Mouse (Mus musculus): ENCODE measurements around the gene Dock3. TPM values are rescaled to one million over a fixed set of nuclear protein-coding genes. Genes with fewer than 3 reads are reported as not detected.
"Not testable (repeated sequence)": the region's sequence is repeated elsewhere in the genome, so short reads cannot be mapped to it uniquely, and the experiment has no call there.

Dock3 gene
- total RNA-seq, 2 experiments from 2014 or later = 0.63 to 1.6 TPM

DNA sequence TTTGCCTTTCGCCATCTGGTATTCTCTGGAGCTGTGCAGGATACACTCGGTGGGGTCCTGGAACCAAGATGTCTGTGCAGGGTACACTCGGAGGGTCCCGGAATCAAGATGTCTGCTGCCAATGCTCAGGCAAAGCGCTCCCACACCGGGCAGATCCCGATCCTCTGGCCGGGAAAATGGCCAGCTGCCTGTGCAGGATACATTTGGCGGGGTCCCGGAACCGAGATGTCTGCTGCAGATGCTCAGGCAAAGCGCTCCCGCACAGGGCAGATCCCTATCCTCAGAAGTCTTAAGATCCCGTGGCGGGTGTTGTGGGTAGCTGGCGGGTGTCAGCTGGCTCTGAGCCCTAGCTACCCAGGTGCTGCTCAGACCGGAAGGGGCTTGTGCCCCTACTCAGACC, 142.3 kb downstream of the Dock3 start:
- intact Hi-C loops (cut with DNase I); DNase-seq: not testable (repeated sequence)

DNA sequence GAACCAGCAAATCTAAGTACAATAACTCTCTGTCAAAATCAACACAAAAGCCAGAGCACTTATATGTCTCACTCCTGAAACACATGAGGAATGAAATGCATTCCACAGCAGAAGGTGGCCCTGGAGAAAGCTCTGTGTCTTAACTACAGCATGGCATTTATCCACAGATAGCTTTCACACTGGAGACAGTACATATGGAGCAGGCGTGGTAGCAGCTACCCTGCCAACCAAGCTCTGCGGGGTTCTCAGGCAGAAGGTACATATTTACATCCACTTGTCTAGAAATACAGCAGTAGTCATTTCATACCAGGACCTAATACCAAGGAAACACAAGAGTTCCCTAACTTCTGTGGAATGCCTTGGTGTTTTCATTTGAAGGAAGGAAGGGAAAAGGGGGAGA, 144.2 kb downstream of the Dock3 start:
- intact Hi-C loops (cut with DNase I) = no loop called here
- no peak for DNase-seq

DNA sequence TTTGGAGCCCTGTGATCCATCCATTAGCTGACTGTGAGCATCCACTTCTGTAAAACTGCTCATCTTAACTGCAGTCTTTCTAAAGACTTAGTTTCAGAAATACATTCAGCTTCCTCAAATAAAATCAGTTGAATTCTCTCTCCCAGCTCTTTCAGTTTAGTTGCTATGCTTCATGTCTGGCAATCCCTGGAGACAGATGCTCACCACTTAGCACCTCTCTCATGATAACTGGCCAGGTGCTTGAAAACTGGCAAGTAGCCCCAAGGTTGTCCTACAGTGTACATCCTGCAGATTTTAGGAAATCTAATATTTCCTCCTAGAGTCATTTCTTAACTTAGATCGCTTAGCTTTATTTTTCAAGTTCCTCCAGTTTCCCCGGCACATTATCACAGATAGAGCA, 193.8 kb downstream of the Dock3 start:
- DNase-seq = no peak
- intact Hi-C loops (cut with DNase I) = no loop called here

DNA sequence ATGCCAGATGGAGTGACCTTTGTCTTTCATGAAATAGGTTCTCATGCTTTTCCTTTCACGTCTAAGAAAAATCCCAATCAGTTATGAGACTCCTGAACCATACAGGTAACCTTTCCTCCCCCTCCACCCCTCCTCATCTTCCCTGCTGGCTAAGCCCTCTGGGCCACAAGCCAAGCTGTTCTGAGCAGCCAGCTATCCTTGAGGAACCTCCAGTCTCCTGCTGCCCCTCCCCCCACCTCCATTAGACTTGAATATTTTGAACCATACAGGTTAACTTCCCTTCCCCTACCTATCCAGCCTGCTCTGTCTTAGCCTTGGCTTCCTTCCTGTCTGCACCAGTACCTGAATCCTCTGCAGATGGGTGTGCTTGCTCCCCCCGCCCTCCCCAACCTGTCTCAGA, 204.1 kb downstream of the Dock3 start:
- no peak for DNase-seq
- intact Hi-C loops (cut with DNase I) = no loop called here

DNA sequence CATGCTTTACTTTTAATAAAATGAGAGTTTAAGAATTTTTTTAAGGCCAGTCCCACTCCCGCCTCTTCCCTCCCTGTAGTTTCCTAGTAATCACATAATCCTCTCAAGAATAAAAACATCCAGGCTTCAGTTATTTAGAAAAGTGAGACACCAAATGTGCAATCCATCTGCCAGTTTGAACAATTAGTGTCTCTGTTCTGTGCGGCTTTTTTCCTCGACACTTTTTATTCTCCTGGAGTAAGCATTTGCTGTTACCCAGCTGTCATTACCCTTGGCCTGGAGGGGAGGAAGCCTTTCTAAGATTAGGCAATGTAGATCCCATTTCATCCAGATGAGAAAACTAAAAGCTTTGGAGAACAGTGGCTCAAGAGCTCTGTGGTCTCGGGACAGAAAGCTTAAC, 221.9 kb downstream of the Dock3 start:
- DNase-seq = no peak
- intact Hi-C loops (cut with DNase I) = no loop called here

DNA sequence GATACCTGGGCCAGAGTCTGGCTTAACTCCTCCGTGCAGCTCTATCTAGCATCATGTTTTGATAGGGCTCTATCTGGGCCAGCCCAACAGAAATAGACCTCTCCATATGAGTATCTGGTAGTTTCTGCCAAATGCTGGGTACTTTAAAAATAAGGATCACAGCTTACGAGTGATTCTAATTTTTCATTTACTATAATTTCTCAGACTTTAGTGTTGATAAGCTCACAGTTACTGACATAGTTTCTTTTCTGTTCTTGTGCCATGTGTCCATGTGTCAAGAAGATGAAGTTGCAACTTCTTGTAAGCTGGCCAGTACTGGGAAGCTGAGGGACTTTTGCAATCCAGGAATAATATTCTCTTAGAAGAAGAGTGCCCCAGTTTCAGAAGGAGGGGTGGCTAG, 228.5 kb downstream of the Dock3 start:
- intact Hi-C loops (cut with DNase I) = no loop called here
- peak in 1 of 2 experiments; percentile 0 for DNase-seq

DNA sequence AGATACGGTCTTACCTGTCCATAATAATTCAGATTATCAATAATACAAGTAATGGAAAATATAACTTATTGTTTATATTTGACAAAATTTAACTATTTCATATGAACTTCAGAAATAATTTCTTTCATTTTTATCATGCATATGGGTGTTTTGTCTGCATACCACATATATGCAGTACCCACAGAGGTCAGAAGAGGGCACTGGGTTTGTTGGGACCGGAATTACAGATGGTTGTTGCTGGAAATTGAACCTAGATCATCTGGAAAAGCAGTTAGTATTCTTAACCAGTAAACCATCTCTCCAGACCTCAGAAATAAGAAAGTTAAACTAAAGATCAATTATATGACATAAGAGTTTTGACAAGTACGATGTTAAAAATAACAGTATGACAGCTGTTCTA, 261.0 kb downstream of the Dock3 start:
- intact Hi-C loops (cut with DNase I) = loop anchor here (2.0 kb wide), 1 partner anchor 320 kb away; no protein-coding TSS in a partner anchor
- peak in 1 of 2 experiments; percentile 26 for DNase-seq

DNA sequence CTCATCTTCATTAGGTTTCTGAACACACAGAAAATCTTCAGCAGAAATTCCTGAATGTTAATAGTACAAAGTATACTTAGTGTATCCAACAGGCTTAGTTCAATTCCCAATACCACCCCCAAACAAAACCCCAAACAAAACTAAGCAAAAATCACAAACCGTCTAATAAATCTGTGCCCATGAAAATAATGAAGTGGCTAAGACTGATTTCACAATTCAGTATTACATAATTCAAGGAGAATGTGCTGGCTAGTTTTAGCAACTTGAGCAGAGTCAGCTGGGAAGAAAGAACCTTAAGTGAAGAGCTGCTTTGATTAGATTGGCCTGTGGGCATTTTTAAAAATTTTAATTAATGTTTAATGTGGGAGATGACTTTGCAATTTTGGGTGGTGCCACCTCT, 273.3 kb downstream of the Dock3 start:
- intact Hi-C loops (cut with DNase I) = no loop called here
- DNase-seq = peak in 1 of 2 experiments; percentile 9

DNA sequence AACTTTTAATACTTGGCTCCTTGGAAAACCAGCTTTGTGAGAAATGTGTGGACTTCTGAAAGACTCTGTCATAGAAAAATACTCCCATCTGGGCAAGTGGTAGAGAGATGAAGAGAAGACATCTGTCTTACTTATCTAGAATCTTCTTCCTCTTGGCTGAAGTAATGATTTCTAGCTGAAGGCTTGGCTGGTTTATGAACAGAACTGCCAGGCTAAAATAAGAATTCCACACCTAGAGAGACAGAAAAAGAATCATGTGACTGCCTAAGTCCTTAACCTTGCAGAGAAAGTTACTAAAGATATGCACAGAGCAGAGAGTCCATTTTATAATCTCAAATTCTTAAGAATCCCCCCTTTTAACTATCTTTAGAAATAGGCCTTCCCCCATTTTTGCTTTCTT, 276.2 kb downstream of the Dock3 start:
- no peak for DNase-seq
- intact Hi-C loops (cut with DNase I) = no loop called here

DNA sequence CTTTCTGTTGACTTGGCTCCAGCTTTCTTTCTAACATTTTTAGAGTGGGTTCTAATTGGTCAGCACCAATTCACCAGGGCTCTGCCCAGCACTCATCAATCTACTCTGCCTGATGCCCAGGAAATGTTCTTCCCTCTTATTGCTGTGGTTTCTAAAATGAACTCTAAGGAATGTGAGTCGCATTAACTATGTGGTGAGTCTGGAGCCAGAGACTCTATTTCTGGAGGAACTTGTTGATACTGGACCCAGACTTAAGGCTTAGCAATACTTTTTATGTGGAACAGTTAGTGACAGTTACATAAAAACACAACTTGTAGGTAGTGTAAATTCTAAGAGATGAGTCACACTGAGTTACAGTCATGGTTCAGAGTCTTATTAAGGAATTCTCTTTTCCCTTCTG, 296.7 kb downstream of the Dock3 start:
- intact Hi-C loops (cut with DNase I) = no loop called here
- no peak for DNase-seq

DNA sequence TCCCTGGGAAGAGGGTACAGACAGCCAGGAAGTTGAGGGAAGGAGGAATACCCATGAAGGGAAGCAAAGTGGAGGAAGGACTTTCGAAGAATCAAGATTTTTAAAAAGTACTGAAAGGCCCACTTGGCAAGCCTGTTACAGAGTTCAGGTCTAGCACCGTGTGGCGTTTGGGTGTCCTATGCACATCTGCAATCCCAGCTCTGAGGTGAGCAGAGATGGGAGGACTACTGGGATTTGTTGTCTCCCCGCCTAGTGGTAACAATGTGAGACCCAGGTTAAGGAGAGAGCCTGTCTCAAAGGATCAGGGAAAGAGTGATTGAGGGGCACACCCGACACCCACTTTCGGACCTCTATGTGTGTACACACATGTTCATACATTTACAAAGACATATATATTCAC, 316.8 kb downstream of the Dock3 start:
- intact Hi-C loops (cut with DNase I) = no loop called here
- DNase-seq = no peak

DNA sequence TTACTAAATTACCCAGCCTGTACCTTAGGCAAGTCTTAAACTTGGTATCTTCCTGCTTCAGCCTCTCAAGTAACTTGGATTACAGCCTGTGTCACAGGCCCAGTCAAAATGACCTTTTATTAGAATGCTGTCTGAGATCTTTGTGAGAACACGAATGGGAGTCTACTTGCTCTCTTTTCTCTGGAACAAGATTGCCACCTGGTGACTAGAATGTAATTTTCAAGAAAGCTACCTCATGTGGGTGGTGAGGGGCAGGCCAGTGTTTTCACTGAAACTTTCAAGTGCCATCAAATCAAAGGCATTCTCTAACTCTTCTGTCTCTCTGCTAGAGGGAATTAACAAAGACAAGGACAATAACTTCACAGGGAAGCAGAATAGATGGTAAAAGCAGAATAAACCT, 317.9 kb downstream of the Dock3 start:
- intact Hi-C loops (cut with DNase I) = no loop called here
- no peak for DNase-seq

DNA sequence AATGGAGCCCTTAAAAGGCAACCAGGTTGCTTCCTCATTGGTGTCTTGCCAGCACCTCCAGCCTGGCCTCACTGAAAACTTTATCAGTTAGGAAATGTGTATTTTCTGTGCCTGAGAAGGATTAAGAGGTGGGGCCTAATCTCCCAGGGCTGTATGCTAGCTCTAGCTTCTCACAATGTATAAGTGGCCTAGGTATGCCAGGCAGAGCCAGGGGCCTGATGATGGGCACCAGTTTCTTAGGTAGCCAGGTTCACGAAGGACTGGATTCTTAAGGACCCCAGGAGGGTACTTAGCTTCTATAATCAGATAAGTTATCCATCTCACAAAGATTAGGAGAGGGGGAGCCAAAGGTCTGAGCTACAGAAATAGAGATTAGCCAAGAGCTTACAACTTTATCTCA, 320.1 kb downstream of the Dock3 start:
- intact Hi-C loops (cut with DNase I) = no loop called here
- DNase-seq = no peak

DNA sequence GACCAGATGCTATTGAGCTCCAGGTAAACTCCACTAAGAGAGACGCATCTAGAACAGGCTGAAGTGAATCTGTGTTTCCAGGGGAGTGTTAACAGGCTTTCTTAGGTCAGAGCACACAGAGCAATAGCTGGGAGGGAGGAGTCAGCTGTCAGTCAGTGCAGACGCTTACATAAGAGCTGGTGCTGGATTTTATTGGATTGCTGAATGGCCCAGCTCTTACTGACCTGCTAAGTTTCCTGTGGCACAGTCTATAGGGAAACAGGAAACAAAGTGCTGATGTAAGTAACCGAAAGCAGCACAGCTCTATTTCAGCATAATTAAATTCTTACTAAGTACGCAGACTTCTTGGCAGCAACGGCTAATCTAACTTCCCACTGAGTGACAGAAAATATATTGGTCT, 323.0 kb downstream of the Dock3 start:
- DNase-seq = no peak
- intact Hi-C loops (cut with DNase I) = loop anchor here (10.0 kb wide), 1 partner anchor 256 kb away; no protein-coding TSS in a partner anchor

DNA sequence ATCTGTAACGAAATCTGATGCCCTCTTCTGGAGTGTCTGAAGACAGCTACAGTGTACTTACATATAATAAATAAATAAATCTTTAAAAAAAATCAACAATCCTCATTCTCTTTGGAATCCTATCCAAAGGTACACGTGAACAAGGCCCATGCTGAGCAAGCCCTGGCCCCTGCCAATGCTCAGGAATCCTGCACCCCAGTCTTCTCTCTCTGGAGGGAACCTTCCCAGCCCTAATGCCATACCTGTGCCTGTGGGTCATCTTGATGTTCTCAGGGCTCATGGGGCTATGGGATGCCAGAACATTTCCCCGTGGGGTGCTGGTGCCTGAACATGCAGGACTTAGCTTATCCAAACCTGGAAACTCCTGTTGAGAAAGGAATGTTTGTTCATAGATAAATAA, 323.5 kb downstream of the Dock3 start:
- intact Hi-C loops (cut with DNase I) = loop anchor here (10.0 kb wide), 1 partner anchor 257 kb away; no protein-coding TSS in a partner anchor
- no peak for DNase-seq

DNA sequence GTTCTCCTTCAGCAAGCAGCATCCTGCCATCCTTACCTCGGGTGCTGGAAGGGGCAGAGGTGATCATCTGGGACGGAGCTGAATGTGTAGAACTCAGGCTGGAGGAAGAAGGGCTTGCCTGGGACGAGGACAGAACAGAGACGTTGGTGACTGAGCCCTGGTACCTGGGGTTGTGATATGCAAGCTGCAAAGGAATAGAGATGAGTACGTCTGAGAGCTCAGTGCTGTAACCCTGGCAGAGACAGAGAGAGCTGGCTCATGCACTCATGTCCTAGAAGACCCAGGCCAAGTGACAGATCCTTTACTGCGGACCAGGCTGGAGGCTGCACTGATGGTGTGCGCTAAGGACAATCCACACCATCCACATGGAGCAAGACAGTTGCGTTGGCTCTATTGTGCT, 325.1 kb downstream of the Dock3 start:
- DNase-seq = no peak
- intact Hi-C loops (cut with DNase I) = loop anchor here (10.0 kb wide), 1 partner anchor 258 kb away; no protein-coding TSS in a partner anchor

DNA sequence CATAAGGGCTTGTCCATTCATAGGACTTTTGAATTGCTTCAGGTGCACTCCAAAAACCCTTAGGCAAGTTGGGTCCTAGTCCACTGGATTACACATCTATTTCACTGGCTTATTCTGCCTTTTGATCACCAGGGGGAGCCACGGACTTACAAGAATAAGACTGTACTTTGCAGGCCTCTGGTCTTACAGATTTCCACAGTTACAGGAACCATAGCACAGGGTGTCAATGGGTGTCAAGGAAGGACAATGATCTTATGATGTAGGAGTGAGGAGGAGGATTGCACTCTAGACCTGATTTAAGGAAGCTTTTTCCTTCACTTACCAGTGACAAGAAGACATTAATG, 327.9 kb downstream of the Dock3 start:
- DNase-seq = peak in 1 of 2 experiments; percentile 65
- intact Hi-C loops (cut with DNase I) = loop anchor here (1.0 to 10.0 kb wide), 3 partner anchors 261 to 434 kb away; partner anchors contain the start of gene Hemk1

DNA sequence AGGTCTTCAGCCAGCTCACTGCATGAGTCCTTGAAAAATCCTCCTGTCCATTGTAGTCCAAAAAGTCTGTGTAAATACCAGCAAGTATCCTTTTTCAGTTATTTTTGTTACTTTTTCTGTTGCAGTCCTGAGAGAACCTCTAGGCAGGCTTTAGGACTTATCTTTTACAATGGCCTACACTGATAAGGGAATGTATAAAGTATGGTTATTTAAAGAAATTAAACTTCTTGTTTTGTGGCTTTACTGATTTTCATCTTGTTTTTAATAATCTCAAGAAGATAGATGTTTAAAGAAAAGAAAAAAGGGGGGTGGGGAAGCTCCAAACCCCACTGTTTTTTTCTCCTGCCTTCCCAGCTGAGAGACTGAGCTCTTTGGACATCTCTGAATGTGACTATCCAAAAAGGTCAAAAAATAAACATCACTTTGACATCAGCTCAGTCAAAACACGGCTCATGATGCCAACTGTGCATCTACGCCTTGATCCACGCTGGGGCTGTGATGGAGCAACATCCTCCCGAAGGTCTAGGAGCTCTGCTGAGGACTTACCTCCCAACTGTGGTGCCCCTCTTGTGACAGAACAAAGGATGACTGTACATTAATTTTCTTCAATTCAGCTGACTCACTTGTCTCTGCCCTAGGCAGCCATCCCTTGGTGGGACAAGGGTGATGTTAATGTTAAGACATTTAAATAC, 328.5 kb downstream of the Dock3 start:
- no peak for DNase-seq
- intact Hi-C loops (cut with DNase I) = loop anchor here (1.0 to 10.0 kb wide), 3 partner anchors 262 to 434 kb away; partner anchors contain the start of gene Hemk1

DNA sequence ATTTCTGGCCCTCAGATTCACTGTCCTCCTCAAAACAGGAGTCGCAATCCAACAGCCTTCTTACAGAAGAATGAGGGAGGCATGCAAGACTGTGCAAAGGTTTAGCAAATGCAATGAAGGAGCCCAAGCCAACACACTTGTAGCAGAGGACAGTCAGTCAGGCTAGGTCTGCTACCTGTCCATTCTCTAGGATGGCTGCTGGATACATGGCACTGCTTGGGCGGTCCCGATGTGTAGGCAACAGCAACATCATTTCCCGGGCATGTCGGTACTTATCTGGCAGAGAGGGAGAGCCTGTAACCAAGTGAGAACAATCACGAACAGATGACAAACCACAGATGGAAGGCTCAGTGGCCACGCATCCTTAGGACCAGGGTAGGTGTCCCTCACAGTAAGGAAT, 330.1 kb downstream of the Dock3 start:
- no peak for DNase-seq

DNA sequence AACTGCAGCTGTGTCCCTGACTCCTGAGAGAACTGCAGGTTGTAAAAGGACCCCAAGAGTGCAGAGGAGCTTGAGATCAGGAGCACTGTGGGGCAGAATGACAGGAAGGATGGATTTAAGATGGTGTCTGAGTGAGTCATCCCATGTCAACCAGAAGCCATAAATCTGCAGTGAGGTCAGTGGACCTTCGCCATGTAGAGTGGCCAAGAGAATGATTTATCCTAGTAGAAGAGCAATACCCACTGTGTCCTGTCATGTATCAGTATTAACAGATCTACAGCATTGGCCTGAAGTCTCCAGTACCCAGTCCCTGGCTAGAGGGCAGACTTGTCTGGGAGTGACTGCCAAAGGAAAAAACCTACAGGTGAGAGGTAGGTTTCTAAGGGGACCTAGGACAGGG, 332.8 kb downstream of the Dock3 start:
- intact Hi-C loops (cut with DNase I) = no loop called here
- DNase-seq = no peak

More for the DNA sequence above, 330.1 kb downstream of the Dock3 start:
- intact Hi-C loops (cut with DNase I) = loop anchor here (5.0 to 10.0 kb wide), 2 partner anchors 263 to 436 kb away; partner anchors contain the start of gene Hemk1

DNA sequence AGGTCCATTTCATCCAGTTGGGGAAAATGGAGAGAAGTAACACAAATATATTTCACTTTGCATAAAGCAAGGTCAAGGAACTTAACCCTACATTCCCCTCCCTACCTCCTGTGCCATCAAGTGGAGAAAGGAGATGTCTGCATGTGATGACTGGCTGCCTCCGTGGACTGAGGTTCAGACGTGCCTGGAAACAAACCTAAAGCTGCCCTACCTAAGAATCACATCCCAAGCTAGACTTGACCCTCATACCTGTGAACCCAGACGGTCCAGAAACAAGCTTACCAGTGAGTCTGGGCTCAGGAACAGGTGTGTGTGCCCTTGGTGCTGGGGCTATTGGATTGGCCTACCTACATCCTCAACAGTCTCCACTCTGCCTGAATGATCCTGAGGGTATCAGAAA, 338.4 kb downstream of the Dock3 start:
- intact Hi-C loops (cut with DNase I) = no loop called here
- DNase-seq = no peak

DNA sequence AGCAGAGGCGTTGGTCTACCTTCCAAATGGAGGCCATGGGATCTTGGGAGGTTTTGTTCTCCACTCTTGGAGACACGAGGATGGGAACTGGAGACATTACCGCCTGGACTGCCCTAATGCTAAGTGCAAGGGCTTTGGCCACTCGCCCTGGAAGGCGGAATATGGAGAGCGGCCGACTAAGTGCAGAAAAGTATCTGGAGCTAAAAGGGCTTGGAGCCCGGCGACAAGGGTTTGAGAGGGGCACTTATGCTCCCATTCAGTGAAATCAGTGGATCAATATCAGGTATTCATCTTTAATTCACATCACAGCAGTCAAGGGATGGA, 339.2 kb downstream of the Dock3 start:
- intact Hi-C loops (cut with DNase I) = no loop called here
- DNase-seq = no peak
